Mouse (Mus musculus) kidney, adult 18-20 months (tissue): ENCODE measurements around the gene Glyatl3.
A peak's percentile ranks its signal among the peaks of the same experiment; 100 is the strongest.

ENCODE experiments used
- DNase-seq: peaks from one replicate; pipeline ENCODE4 v3.0.0; 2021

Glyatl3 gene

DNA sequence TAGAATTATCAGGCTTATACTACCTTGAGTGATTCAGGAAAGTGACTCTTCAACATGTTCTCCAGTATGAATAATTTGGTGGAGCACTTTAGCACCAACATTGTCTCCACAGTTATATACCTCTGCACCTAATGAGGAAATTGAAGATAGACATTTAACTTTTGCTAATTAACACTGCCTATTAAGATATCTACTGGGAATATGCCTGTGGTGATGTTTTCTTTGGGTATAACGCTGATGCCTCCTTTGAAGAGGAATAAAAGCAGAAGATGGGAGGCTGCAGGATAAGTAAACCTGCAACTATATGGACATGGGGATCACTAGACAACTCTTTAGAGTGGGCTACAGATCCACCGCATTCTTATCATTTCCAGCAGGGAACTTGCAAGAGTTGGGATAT, at the start of gene Glyatl3:
TSS of gene Glyatl3 (minus strand) at position 101 of the 400 bp plus-strand sequence.
- DNase-seq: no peak

DNA sequence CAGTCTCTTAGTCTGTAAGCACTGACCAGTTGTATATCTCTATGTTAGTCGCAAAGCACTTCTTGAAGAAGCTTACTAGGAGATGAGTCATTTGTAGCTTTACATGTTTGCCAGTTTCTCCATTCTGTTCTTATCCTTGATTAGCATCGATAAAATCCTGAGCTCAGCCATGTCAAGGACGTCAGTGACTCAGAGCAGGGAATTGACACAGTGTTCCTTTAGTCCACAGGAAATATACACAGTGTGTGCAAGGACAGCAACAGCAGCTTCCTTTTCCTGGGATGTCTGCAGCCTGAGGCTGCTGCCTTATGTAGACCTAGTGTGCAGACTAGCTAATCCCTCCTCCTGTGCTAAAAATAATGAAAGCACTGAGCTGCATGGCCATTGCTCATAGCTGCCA, 34.4 kb upstream of the Glyatl3 start:
- no peak for DNase-seq

DNA sequence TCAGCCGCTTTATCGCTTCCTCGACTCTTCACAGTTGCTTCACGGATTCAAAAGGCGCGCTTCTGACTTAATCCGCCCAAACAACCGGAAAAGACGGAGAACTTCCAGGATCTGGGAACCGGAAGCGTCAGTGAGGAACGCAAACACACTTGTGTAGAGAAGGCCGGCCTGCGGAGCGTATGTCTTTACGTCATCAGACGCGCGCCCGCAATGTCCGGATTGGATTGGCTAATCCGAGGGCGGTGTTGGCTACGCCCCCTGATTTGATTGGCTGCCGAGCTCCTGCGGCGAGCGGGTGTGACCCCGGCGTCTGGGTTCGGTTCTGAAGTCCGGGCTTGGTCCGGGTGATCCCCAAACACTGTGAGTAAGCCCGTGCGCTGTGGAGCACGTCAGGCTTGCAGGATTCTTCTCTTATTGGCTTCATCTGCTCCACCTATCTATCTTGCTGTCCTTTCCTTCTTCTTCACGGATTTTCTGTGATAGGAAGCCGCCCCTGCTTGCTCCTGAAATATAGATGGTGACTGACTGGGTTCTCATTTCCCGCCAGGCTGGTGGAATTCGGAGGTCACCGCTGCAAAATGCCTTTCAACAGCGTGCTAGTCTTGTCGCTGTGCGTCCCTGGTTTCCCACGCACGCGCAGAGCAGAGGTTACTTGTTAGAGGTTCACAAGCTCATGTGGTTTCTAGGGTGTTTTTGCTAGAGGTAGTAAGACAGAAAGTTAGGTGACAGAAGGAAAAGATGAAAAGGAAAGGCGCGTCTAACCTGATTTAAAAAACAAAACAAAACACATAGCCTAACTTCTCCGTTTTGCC, 20.5 kb upstream of the Glyatl3 start, which contains the start of the genes Mut and Cenpq:
TSS of gene Mut (plus strand) at position 266 of the 812 bp plus-strand sequence.
TSS of gene Cenpq (minus strand) at position 628 of the 812 bp plus-strand sequence.
- DNase-seq: peak; percentile 98

- no peak for DNase-seq
Measured at GRCm38 (mm10) chr17:40933985-40934384, 19.8 kb upstream of the Glyatl3 start.

DNA sequence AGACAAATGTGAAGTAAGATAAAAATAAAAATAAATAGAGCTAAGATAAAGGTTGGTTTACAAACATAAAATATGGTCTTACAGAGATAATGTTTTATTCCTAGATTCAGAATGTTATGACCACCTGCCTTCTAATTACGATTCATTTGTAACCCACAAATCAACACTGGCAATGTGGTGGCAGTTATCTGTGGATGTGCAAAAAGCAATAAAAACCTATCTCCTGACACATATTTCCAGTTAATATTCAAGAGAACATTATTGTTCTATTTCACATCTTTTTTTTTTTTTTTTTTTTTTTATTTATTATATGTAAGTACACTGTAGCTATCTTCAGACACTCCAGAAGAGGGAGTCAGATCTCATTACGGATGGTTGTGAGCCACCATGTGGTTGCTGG, 1.3 kb upstream of the Glyatl3 start:
- no peak for DNase-seq

- DNase-seq: no peak
Measured at GRCm38 (mm10) chr17:40904721-40905154, 9.4 kb downstream of the Glyatl3 start.

GRCm38 (mm10) chr17:40904056-40904597, 10.0 kb downstream of the Glyatl3 start:
- DNase-seq: no peak

DNA sequence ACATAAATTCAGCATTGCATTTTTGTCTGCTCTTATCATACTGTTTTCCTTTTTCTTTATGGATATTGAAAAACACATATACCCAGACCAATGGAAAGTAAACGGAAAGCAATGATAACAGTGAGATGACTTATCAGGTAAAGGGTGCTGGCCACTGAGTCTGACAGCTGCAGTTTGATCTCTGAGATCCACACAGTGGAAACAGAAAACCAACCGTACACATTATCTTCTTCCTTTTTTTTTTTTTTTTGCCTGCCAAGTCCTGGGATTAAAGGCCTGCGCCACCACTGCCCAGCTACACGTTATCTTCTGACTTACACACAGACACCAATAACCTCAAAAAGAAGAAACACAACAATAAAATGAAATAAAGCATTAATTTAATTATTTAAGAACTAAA, 10.8 kb downstream of the Glyatl3 start:
- DNase-seq: no peak

DNA sequence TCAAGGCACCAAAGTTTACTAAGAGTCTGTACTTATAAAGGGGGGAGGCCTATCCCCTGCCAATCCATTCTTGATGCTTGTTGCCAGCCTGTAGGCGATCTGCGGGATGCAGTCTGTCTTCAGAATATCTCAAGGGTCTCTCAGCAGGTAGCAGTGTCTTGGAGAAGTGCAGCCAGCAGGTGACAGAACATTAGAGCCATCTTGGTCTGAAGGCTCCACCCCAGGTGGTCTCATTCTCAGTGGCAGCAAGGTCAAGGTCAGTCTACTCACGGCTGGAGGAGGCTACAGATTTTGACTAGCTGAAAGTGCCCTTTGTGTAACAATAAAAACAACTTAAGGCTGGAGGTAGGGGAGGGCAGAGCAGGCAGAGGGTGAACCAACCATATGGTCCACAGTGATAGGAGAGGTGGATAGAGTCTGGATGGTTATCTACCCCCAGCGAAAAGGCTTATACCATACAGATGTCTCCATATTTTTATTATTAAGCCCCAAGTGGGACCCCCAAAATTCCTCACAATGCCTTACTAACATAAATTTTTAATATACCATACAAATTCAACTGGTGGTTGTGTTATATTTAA, 14.3 kb downstream of the Glyatl3 start:
- no peak for DNase-seq

DNA sequence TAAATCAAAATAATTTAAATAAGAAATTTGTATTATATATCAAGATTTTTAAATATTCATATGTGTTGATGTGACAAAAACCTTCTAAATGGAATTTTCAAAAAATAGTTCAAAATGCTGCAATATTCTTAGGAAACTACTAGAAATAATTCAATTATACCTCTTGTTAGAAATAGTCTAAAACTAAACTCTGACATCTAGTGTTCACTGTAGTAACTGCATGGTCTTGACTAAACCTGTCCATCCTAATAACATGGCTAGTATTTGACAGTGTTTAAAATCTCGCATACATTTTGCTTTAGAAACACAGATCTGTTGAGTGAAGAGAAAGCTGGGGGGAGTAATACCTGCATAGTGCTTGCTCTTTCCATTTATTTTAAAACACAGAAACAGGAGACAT, 17.3 kb downstream of the Glyatl3 start:
- no peak for DNase-seq

- DNase-seq: no peak
Measured at GRCm38 (mm10) chr17:40887849-40888536, 26.2 kb downstream of the Glyatl3 start.

DNA sequence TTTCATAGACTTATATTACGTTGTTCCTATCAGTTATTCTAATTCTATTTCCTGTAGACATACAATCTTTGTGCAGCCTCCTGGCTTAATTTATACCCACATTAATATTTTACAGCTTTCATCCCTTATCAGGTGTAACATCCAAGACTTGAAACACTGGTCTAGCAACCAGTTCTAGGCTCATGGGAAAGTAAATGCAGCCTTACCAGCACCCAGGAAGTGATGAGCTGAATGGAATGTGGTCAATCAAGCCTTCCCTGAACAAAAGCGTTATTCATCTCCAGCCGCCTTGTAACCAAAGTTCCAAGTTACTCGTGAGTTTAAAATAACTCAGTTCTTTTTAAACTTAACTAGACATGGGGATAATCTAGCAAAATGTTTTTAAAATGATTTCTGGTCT, 29.0 kb downstream of the Glyatl3 start:
- no peak for DNase-seq

DNA sequence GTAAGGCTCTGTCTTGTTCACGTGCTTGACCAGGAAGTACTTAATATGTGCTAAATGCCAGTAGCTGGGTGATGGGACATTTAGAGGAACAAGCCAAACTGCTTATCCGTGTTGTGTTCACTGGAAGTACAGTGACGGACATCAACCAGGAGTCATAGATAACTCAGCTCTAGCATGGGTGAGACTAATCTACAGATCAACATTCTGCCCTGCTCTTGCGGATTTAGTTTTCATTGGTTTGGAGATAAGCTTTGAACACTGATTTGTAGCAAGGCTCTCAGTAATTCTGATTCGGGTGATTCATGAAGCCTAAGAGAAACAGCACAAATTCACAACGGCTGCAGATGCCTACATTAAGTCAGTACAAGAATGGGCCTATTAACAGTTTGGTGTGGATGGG, 32.0 kb downstream of the Glyatl3 start:
- no peak for DNase-seq

GRCm38 (mm10) chr17:40879924-40880691, 34.0 kb downstream of the Glyatl3 start, which contains the start of gene 9130008F23Rik:
TSS of gene 9130008F23Rik (minus strand) at chr17:40880559.
- DNase-seq: peak; percentile 55

GRCm38 (mm10) chr17:40879528-40879923, 34.6 kb downstream of the Glyatl3 start:
- no peak for DNase-seq

- no peak for DNase-seq
Measured at GRCm38 (mm10) chr17:40877741-40878140, 36.4 kb downstream of the Glyatl3 start.

GRCm38 (mm10) chr17:40875568-40875967, 38.6 kb downstream of the Glyatl3 start:
- no peak for DNase-seq

- no peak for DNase-seq
Measured at GRCm38 (mm10) chr17:40874701-40875100, 39.4 kb downstream of the Glyatl3 start.

DNA sequence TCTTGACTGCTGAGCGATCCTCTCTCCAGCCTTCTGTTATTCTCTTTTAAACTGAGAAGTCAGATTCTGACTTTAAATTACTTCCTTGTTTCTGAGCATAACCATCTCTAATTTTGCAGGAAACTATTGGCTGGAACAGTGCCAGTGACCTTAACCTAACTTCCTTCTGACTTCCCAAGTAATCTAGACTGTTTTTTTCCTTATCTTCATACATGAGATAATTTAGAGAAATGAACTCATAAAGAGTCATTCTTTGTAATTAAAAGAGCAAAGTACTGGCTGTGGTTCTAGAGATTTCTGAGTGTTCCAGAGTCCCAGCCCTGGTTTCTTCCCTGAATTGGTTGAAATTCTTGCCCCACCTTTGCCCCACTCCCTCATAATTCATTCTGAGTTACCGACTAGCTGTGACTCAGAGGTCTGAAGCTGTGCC, 40.6 kb downstream of the Glyatl3 start:
- peak; percentile 9 for DNase-seq

DNA sequence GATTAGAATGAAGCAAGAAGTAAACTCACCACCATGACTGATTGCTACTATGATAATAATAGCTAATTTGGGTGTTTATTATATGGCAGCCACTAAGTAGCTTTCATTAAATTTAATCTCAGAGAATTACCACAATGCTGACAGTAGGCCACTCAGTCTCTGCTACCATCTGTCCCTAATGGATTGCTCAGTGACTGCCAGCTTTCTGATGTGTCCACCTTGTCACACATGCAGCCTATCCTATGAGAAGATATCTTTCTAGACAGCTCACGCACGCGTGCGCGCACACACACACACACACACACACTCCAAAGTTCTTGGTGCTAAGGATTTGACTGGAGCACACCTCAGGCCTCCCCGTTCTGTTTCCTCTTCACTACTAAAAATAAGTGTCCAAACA, 41.5 kb downstream of the Glyatl3 start:
- no peak for DNase-seq

GRCm38 (mm10) chr17:40868952-40869747, 45.0 kb downstream of the Glyatl3 start:
- no peak for DNase-seq

- no peak for DNase-seq
Measured at GRCm38 (mm10) chr17:40855065-40855464, 59.1 kb downstream of the Glyatl3 start.
